Mouse (Mus musculus) hindbrain, embryonic 11.5 days (tissue): ENCODE data around the gene Olfr1278. TPM values are rescaled to one million over a fixed set of nuclear protein-coding genes. Genes with fewer than 3 reads are reported as not detected.

Source experiments
- polyA plus RNA-seq: library from polyadenylated mRNA; unstranded; fragments of >200 nt; fragmentation: Nextera tagmentation; extraction: Ambion mirVana; gene quantifications from 2 replicates; pipeline ENCODE4 v1.2.1, GENCODE M21; 2014

The Olfr1278 gene
- polyA plus RNA-seq, 1 experiment from 2014 or later: not detected

Other genes with a start within 250 kb of the Olfr1278 start
- not detected in 2 replicates for gene Gm13941, start 184.2 kb upstream of the Olfr1278 start, polyA plus RNA-seq
- not detected in 2 replicates for gene Gm15130, start 137.2 kb upstream of the Olfr1278 start, polyA plus RNA-seq
- gene 4930430A15Rik, start 60.5 kb upstream of the Olfr1278 start, polyA plus RNA-seq: not detected in 2 replicates
- gene Olfr1275, start 54.9 kb upstream of the Olfr1278 start, polyA plus RNA-seq: not detected in 2 replicates
- not detected in 2 replicates for gene Olfr1276, start 35.6 kb upstream of the Olfr1278 start, polyA plus RNA-seq
- not detected in 2 replicates for gene Olfr1277, start 16.0 kb upstream of the Olfr1278 start, polyA plus RNA-seq
- not detected in 2 replicates for gene Olfr1279, start 10.5 kb downstream of the Olfr1278 start, polyA plus RNA-seq
- not detected in 2 replicates for gene Olfr1280, start 23.9 kb downstream of the Olfr1278 start, polyA plus RNA-seq
- gene Olfr1281, start 36.4 kb downstream of the Olfr1278 start, polyA plus RNA-seq: not detected in 2 replicates
- gene Olfr1282, start 45.9 kb downstream of the Olfr1278 start, polyA plus RNA-seq: not detected in 2 replicates
- not detected in 2 replicates for gene Olfr1283, start 76.7 kb downstream of the Olfr1278 start, polyA plus RNA-seq
- gene Olfr1284, start 85.4 kb downstream of the Olfr1278 start, polyA plus RNA-seq: not detected in 2 replicates
- not detected in 2 replicates for gene Olfr1286, start 133.0 kb downstream of the Olfr1278 start, polyA plus RNA-seq
- gene Olfr1287, start 159.0 kb downstream of the Olfr1278 start, polyA plus RNA-seq: not detected in 2 replicates
- not detected in 2 replicates for gene Olfr1288, start 184.0 kb downstream of the Olfr1278 start, polyA plus RNA-seq
- gene Olfr1289, start 190.7 kb downstream of the Olfr1278 start, polyA plus RNA-seq: not detected in 2 replicates
- gene Olfr1290, start 203.7 kb downstream of the Olfr1278 start, polyA plus RNA-seq: 0.08 TPM in 1 of 2 replicates, not detected in the other
- not detected in 2 replicates for gene Olfr1291-ps1, start 207.0 kb downstream of the Olfr1278 start, polyA plus RNA-seq
- not detected in 2 replicates for gene Olfr1293-ps, start 235.1 kb downstream of the Olfr1278 start, polyA plus RNA-seq